Mouse (Mus musculus): ENCODE results near the gene Gm49392.

GRCm38 (mm10) chr13:60813722-60814121 lies 83.0 kb downstream of the Gm49392 start:
- TF ChIP-seq CTCF (conservative IDR thresholded peaks at IDR 0.05; ENCODE audit: low read length) (no peak), POU5F1 (IDR thresholded peaks at IDR 0.05; ENCODE audit: borderline replicate concordance, low read length) (no peak), NANOG (IDR thresholded peaks at IDR 0.05; ENCODE audit: borderline replicate concordance, low read length) (no peak)
